Mouse (Mus musculus): Measurements from ENCODE around the gene Pcdh15.

GRCm38 (mm10) chr10:73862181-73862580 lies 763.0 kb downstream of the Pcdh15 start:
- no peak for TF ChIP-seq GATA1 (IDR thresholded peaks at IDR 0.05; ENCODE audit: borderline replicate concordance, low read length)
- no peak for TF ChIP-seq FLI1 (IDR thresholded peaks at IDR 0.05; ENCODE audit: low read length)
